Mouse (Mus musculus) neural tube, embryonic 10.5 days (tissue): Measurements from ENCODE around the gene Tm9sf1.

ENCODE experiments used
- DNase-seq: peaks from one replicate; pipeline ENCODE4 v3.0.0-alpha.2; 2017; ENCODE audit warnings: low spot score; ENCODE audit errors: extremely low spot score

Gene Tm9sf1

DNA sequence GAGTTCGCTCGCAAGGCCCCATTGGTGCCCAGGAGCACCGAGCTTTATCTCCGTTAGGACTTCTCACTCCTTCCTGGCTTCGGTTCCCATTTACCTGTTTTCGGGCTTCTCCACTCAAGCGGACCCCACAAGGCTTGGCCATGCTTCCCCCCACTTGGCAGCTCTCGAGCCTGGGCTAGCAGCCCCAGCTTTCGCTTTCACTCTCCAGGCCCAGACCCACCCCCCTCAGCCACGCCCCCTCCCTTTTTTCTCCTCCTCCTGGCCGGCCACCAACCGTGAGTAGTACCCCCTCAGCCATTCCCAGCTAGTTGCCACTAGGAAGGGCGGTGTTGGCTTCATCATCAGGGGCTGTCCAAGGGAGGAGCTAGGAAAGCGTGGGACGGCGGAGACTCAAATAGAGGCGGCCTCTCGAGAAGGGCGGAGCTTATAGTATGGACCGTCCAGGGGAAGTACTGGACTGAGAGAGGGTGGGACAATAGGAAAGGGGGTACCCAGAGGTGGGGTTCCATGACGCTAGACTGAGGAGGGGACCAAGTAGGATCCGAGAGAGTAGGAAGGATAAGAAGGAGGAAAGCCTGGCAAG, 52.8 kb downstream of the Tm9sf1 start, which contains the start of gene Psme2:
Psme2 (minus strand) TSS at position 366 of the 583 bp plus-strand sequence.
- DNase-seq: peak; percentile 86

GRCm38 (mm10) chr14:55589771-55590448, 53.7 kb downstream of the Tm9sf1 start:
- DNase-seq: no peak

DNA sequence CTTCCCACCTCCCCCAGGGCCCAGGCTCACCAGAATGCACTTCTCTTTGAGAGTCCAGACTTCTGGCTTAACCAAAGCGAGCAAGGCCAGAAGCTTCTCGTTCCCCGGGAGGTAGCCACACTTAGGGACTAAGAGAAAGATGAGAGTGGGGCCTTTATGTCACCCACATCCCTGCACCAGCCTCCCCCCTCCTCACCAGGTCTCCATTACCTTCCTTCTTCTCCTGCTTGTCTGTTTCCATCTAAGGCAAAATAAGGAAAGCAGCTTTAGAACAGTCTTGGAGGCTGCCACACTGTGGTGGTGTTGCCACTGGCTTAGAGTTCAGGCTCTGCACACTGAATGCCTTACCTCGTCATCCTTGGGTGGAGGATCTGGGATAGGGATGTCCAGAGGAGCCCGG, 54.3 kb downstream of the Tm9sf1 start:
- DNase-seq: no peak

DNA sequence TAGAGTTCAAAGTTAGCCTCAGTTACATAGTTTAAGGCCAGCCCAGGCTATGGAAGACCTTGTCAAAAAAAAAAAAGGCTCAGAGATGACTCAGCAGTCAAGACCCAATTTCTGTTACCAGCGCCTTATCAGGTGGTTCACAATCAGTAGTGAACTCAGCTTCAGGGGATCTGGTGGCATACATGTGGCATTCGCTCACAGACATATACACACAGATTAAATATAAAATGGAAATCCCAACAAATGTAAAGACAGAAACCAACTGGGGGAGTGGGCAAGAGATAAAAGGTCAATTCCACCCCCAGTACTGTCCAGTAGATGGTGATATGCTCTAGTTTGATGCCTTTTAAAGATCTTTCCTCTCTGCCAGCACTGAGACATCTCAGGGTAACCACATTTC, 57.5 kb downstream of the Tm9sf1 start:
- DNase-seq: no peak
